Mouse (Mus musculus): ENCODE data around the gene Map2k6.

The Map2k6 gene

GRCm38 (mm10) chr11:110488301-110488700 lies 89.4 kb downstream of the Map2k6 start:
- DNase-seq: no peak

DNA sequence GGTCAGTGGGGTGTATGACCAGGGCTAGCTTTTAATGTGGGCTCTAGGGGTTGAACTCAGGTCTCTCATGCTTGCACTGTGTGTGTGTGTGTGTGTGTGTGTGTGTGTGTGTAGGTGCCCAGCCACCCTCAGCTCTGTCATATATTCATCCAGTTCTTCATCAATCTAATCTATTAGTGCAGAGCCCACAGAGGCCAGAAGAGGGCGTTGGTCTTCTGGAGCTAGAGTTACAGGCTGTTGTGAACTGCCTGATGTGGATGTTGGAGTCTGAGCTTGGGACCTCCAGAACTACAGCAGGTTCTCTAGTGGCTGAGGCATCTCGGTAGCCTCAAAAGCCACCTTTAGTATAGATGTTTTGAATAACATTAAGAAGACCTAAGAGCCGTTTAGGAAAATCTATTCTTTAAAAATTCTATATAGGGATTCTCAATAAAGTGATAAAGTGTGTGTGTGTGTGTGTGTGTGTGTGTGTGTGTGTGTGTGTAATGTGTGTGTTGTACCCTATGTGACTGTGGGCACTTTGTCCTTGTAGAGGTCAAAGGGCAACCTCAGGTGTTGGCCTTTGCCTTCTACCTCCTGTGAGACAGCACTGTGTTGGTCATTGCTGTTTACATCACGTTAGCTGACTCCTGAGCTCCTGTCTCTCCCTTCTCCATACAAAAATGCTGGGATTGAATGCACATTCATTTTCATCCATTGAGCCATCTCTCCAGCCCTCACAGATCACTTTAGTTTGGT lies 96.6 kb downstream of the Map2k6 start:
- no peak for DNase-seq

GRCm38 (mm10) chr11:110496061-110496446 lies 97.1 kb downstream of the Map2k6 start:
- DNase-seq: peak; percentile 25 to 30

DNA sequence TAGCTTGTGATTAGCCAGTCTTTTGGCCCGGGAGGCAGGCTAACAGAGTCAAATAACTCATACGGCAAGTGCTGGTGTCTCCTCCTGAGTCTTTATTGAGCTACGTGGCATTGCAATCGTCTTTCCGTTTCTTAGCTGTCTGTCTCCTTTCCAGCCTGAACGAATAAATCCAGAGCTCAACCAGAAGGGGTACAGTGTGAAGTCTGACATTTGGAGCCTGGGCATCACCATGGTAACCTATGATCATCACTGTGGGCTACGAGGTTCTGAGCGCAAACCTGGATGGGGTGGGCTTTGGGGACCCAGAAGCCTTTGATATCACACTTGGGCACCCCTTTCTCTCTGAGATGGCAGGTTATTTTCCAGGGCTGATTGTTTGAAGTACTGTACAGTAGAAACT lies 98.8 kb downstream of the Map2k6 start:
- no peak for DNase-seq

- DNase-seq: peak in 1 of 2 experiments; percentile 30
These were observed 99.8 kb downstream of the Map2k6 start for GRCm38 (mm10) chr11:110498651-110499213.

DNA sequence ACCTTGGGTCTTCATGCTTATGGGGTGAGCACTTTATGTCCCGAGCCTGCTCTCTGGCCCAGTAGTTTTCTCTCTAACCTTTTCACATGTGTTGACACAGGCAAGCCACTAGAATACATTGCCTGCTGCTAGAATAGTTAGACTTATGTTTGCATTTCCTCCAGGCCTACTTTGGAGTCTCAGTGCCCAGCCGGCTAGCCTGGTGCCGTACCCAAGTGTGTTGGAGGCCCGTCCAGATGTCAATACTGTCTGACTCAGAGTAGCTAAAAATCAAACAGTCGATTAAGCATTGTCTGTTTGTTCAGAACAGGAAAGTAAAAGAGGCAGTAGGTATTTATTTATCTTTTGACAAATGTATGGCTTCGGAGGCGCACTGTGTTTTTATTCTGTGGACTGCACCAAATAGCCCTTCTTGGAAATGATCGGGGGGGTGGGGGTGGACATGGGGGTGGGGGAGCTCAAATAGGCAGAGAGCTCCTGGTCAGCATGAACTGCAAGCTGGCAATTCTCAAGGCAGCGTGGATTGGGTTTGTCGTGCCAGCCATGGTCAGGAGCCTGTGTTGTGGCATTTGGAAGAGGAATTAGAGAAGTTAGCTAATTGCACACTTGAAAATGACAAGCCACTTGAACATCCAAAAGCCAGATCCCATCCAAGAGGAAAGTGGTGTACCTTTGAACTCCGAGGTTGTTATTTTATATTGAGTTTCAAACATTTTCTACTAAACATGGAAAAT lies 104.2 kb downstream of the Map2k6 start:
- DNase-seq: no peak

GRCm38 (mm10) chr11:110511466-110511865 lies 112.5 kb downstream of the Map2k6 start:
- no peak for DNase-seq

DNA sequence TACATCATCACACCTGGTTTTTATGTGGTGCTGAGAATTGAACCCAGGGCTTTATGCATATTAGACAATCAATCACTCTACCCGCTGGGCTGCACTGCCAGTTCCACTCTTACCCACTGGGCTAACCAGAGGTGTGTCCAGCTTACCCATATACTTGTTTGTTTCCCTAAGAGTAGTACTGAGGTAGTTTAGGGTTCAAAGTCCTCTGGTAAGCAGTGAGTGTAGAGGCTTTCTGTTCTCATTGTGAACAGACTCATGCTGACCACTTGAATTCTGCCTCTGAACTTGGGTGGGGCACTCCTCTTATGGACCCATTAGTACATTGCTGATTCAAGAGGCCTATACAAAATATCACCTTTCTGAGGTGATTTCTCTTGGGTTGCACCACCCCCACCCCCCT lies 119.7 kb downstream of the Map2k6 start:
- no peak for DNase-seq

GRCm38 (mm10) chr11:110522906-110523305 lies 124.0 kb downstream of the Map2k6 start:
- no peak for DNase-seq

DNA sequence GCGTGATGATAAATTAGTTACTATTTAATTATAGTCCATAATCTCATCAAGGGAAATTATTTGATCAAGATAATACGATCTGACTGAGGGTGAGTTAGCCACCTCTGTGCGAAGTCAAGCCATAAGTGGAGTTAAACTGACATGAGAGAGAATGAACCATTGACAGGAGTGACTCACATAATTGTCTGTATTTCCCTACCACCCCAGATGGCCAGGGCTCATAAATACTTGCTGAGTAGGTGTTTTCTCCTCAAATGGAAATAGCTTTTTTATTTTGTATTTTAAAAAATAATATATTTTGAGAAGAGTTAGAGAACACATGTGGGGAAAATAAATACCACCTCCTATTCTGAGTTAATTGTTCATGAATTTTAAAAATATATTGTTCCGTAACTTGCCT lies 127.2 kb downstream of the Map2k6 start:
- DNase-seq: no peak

DNA sequence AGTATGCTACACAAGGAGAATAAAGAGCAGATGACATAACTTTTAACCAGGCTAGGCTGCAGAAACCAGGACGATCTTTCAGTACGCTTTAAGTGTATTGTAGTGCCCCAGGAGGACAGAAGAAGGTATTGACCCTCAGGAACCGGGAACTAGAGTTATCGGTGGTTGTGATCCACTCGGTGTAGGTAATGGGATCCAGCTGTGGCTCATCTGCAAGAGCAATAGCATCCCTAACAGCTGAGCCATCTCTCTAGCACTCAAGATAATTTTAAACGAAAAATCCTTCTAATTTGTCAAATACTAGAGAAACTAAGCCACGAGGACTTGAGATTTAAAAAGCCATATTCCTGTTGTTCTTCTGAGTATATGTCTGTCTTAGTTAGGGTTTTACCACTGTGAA lies 132.2 kb downstream of the Map2k6 start:
- no peak for DNase-seq

GRCm38 (mm10) chr11:110534856-110535255 lies 135.9 kb downstream of the Map2k6 start:
- DNase-seq: no peak

DNA sequence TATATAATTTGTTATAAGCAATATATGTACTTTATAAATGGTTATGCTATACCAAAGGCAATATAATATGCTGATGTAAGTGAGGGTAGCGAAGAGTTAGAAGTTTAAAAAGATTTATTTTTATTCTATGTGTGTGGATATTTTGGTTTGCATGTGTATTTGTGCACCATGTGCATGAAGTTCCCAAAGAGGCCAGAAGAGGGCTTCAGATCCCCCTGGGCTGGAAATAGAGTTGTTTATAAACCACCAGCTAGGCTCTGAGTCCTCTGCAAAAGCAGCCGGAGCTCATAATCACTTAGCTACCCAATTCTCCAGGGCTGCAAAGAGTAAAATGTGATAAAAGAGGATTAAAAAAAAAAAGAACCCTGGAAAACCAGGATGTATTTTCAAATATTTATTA lies 137.6 kb downstream of the Map2k6 start:
- DNase-seq: no peak

- peak; percentile 55 to 73 for DNase-seq
These were observed 138.7 kb downstream of the Map2k6 start for GRCm38 (mm10) chr11:110537602-110538001.

GRCm38 (mm10) chr11:110538206-110538605 lies 139.3 kb downstream of the Map2k6 start:
- no peak for DNase-seq

GRCm38 (mm10) chr11:110541933-110542332 lies 143.0 kb downstream of the Map2k6 start:
- no peak for DNase-seq

- no peak for DNase-seq
These were observed 145.7 kb downstream of the Map2k6 start for GRCm38 (mm10) chr11:110544419-110545210.

GRCm38 (mm10) chr11:110545416-110545815 lies 146.5 kb downstream of the Map2k6 start:
- no peak for DNase-seq

- no peak for DNase-seq
These were observed 152.6 kb downstream of the Map2k6 start for GRCm38 (mm10) chr11:110551471-110551967.

DNA sequence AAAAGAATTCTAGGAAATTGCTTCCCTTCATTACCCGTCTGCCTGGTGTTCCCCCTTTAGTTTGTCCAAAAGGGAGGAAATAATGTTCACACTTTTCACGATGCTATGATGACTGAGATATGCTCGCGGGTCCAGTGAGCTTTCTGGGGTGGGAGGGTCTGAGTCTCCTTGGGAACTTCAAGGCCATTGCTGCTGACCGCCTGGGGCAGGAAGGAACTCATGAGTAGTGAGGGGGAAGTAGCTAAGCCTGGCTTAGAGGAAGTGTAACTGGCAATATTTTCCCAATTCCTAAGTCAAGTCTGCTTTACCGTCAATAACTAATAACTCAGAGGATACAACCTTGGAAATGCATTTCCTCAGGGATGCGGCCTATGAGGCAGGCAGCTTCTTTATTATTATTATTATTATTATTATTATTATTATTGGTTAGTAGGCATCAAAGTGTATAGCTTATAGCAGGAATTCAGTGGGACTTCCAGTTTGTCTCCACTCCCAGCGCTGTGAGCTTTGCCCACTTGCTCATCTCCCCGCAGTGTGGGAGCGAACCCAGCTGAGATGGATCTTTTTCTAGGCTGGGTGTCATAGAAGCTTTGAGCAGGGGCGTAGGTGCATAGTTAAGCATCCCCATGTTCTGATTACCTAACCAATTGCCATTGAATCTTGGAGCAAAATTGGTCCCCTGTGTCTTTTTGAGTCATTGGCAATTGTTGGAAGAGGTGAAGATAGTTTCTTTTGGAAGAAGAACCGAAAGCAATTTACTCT lies 163.6 kb downstream of the Map2k6 start:
- no peak for DNase-seq

GRCm38 (mm10) chr11:110563272-110563671 lies 164.3 kb downstream of the Map2k6 start:
- DNase-seq: no peak

DNA sequence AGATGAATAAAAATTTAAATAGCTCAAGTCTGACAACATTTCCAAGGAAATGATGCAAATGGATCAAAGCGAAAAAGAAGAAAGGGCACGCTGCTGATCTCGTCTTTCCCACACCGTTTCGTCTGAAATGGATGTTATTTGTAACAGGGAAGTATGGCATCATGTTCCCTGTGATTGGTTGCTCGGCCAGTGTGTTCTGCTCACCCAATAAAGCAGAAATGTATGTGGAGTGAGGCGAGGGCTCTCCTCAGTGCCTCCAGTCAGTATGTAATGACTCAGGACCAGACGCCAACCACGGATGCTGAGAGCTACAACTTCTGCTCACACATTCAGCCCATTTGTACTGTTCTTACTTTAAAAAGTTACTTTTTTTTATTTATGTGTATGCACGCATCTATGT lies 164.9 kb downstream of the Map2k6 start:
- no peak for DNase-seq
